Mouse (Mus musculus) ovary, postnatal 10 days (tissue): ENCODE data around the gene Irf2bpl.

ENCODE experiments used
- DNase-seq: peaks from one replicate; pipeline ENCODE4 v3.0.0; 2022; ENCODE audit warnings: low spot score

The Irf2bpl gene

DNA sequence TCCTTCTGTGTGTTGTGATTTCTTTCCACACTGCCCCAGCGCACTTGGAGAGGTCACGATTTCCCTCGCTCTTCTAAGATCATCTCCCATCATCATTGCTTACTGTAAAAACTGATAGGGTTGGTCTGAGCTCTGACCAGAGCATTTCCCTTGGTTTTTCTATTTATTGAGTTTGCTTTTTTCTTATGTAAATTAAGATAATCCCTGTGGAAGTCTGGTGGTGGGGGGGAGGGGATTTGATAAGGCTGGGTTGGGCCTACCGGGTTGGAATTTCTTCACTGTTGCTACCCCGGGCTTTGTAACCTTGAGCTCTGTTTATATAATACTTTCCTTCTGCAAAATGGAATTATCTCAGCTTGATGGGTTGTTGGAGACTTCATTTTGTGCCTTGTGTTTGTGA lies 1.1 kb upstream of the Irf2bpl start:
- DNase-seq: no peak

DNA sequence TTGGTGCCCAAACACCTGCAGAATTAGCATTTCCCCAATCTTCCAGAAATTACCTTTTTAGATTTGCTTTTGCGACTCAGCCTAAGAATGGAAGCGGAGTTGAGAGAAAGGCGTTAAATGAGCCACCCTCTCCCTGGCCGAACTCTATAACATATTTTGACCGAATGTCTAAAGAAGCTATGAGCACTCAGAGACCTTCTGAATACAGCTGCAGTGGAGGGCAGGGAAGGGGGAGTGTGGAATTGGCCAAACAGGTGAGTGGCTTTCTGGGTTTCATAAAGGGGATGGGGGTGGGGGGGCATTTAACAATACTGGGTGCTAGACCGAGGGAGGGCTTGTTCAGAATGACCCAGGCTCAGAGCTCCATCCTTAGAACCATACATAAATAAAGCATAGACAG lies 738 bp upstream of the Irf2bpl start:
- no peak for DNase-seq

DNA sequence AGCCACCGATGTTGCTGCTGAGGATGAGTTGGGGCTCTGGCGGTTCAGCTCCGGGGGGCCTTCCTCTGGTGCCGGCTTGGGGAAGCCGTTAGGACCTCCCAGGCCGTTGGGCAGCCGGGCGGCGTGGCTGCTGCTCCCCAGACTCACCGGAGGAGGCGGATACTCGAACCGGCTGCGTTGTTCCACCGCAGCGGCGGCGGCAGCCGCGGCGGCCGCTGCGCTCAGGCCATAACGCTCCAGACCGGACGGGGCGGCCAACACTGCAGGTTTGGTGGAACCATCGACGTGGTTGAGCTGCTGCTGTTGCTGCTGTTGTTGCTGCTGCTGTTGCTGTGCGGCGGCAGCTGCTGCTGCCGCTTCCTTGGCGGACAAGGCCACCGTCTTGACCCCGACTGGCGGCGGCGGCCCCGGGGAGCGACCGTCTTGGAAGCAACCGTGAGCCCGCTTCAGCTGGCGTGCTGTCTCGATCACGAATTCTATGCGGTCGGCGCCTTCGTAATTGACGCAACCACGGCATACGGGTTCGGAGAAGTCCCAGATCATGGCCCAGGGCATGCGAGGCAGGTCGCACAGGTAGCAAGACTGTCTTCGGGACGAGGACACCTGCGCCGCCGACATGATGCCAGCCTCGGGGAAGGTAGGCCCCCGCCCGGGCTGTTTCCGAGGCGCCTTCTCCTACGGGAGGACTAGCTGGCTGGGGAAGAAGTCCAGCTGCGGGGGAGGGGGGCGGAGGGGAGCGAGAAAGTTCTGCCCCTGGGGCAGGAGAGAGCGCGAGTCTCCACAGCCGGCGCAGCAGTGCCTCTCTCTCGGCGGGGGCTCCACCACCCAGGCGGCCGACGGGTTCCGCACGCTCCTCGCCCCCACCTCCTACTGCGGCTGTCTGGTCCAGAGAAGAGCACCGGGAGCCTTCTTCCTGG lies 1.1 kb downstream of the Irf2bpl start:
- no peak for DNase-seq

GRCm38 (mm10) chr12:86883019-86883279 lies 1.6 kb downstream of the Irf2bpl start:
- DNase-seq: no peak

GRCm38 (mm10) chr12:86882279-86883018 lies 2.1 kb downstream of the Irf2bpl start:
- no peak for DNase-seq

- DNase-seq: no peak
These were observed 2.8 kb downstream of the Irf2bpl start for GRCm38 (mm10) chr12:86881809-86882278.

DNA sequence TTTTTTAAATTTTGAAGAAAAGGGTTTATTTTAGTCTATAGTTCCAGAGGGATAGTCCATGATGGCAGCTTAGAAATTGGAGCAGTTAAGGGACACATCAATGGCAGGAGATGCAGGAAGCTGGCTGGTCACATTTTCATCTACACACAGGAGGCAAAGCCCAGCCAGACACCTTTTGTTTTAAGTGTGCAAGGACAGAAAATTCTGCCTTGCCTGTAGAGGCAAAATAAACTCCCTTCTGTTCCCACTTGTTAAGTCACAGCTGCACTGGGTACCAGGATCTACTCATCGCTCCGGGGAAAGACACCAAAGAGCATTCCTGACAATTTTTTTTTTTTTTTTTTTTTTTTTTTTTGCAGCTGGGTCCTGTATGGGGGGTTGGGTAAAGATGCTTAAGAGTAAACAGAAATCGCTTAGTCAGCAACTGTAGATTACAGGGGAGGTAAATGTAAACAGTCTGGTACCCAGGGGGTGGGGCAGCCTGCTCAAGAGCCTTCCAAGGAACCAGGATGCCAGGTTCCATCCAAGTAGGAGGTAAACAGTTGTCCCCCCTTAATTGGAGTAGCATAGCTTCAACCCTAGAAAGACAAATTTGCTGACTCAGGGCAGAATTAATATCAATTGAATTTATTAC lies 4.4 kb downstream of the Irf2bpl start:
- DNase-seq: no peak

DNA sequence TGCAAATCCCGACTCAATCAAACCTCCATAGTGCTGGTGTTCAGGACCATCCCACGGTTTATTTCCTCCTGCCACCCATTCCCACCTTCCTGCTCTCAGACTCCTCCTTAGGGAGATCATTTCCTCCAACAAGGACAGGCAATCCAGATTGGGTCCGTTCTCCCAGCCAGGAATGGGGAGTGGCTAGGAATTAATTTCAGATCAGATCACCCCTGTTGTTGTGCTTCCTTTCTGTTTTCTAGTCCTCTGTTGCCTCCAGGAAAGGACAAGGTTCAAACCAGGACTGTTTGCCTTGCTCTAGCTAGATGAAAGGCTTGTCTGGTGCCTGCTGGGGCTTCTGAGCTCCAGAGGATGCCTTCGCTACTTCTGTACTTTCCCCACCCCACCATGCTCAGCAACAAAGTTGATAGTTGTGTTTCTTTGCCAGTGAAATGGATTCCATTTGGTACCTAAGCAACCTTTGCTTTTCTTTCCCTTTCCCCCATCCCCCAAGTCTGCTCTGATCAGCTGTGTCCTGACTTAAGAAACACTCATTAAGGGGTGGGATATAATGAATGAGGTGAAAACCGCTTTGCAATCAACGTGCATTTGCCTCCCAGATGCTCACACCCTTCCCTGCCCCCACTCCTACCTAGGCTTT lies 5.0 kb downstream of the Irf2bpl start:
- DNase-seq: no peak

DNA sequence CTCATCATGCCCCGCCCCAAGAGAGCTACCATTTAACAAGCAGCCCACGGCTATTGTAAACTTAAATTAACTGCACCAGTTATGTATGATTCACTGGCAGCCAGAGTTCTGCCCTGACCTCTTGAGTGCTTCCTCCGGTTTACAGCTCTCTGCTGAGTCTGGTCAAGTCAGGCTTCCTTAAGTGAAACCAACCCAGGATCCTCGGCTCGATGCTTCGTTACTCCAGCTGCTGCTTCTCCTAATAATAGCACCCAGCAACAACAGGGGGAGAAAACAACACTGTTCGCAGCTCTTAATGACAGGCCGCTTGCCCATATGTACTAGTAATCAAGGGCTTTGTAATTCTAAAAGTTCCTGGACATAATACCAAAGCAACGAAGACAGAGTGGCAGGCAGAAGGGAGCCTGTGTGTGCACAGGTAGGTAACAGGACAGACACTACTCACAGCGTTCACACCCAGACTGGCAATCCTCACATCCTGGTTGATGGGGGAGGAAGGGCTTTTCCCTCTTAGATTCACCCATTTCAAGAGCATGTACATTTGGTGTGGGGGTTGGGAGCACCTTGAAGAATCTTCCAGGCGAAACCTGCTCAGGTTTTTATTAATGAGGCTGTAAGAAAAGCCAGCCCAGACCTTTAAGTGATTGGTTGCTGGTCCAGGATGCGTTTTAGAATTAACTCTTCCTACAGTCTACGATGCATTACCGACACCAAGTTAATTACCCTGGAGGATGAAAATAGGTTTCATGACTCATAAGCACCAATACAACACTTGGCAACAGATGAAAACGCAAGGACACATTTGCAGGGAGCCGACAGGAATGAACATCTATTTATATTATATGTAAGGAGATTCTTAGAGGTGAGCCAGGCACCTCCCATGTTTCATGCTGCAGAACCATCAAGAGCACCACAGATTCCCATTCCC lies 5.9 kb downstream of the Irf2bpl start:
- no peak for DNase-seq

DNA sequence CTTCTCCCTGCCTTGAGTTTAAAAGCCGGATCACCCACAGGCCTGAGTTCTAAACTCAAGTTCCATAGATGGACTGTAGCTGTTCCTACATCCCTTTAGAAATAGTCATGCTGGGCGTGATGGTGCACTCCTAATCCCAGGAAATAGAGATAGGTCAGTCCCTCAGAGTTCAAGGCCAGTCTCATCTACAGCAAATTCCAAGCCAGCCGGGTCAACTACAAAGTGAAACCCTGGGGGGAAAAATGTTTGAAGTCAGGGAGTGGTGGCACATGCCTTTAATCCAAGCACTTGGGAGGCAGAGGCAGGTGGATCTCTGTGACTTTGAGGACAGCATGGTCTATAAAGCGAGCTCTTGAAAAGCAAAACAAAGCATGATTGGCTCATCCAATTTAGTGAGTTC lies 7.6 kb downstream of the Irf2bpl start:
- DNase-seq: no peak

- DNase-seq: no peak
These were observed 8.5 kb downstream of the Irf2bpl start for GRCm38 (mm10) chr12:86876116-86876515.

- no peak for DNase-seq
These were observed 12.1 kb downstream of the Irf2bpl start for GRCm38 (mm10) chr12:86872335-86873040.

- DNase-seq: no peak
These were observed 12.8 kb downstream of the Irf2bpl start for GRCm38 (mm10) chr12:86871666-86872334.

GRCm38 (mm10) chr12:86870996-86871395 lies 13.6 kb downstream of the Irf2bpl start:
- no peak for DNase-seq

GRCm38 (mm10) chr12:86869761-86870160 lies 14.8 kb downstream of the Irf2bpl start:
- DNase-seq: no peak

DNA sequence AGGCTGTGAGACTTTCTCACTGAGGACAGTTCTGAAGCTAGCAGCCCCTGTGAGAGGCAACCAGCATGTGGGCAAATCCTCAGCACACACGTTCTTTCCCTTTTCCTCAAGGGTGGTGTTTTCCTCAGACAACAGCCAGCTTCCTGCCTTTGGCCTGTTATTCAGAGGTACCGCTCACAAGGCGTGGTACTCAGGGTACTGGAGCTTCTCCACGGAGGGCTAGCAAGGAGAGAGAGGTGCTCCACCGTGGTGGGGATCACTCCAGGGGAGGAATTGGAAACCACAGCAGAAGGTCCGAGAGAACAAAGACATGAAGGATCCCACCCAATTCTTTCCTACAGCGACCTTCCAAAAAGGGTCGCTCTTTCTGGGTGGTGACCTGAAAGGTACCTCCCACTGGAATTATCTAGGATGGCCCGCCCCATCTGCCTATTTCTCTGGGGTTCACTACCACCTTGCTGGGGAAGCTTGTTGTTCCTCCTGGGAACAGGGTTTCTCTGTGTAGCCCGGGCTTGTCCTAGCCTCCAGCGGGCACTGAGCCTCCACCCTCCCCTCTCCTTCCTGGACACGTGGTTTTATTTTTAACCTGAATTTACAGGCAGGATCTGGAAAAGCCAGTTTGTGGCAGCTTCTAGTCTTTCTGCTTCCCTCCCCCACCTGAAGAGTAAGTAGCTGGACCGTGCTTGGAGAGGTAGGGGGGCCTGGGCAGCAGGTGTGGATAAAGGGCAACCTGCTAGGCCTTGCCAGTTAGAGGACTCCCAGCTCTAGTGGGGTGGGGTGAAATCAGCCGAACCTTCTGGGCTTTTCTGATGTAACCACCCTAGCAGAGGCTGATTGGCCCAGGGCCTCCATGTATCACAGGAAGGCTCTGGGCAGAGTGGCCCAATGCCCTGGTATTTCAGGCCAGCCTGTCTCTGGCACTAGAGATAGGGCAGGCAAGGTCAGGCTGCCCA lies 17.1 kb downstream of the Irf2bpl start:
- DNase-seq: no peak

DNA sequence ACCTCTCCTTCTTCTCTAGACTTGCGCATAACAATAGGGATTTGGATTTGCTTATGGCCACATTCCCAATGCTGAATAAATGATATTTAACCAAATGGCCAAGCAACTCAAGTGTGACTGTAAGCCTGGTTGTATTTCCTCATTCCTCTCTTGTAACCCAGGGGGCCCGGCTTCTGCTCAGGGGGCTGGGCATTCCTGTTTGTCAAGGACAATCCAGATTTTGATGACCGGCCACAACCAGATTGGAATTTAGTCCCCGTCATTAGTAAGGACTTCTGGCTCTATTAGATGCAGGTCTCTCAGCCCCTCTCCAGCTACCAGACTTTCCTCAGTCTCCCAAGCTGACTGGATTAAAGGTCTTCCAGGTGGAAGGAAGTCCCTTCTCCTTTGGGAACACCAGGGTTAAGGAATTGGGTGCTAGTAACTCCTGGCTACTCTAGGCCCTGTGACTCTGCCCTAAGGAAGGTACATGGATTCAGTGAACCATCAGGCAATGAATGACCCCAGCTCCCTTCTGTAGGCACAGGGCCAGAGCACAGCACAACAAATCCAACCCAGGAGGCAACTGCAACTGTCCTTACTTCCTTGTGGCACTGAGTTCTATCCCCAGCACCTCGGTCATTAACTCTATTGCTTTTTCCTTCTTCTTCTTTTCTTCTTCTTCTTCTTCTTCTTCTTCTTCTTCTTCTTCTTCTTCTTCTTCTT lies 20.1 kb downstream of the Irf2bpl start:
- no peak for DNase-seq
